Mouse (Mus musculus) liver, embryonic 12.5 days (tissue): ENCODE measurements around the gene Mxd1. TPM values are rescaled to one million over a fixed set of nuclear protein-coding genes. Genes with fewer than 3 reads are reported as not detected.

Experiments
- polyA plus RNA-seq: library from polyadenylated mRNA; unstranded; fragments of >200 nt; fragmentation: Nextera tagmentation; extraction: Ambion mirVana; gene quantifications from 2 replicates; pipeline ENCODE4 v1.2.1, GENCODE M21; 2016

Gene Mxd1
- polyA plus RNA-seq, 1 experiment from 2014 or later, result 35.1 TPM

Other genes with a start within 250 kb of the Mxd1 start
- not detected in 2 replicates for gene Gm44790, start 242.5 kb downstream of the Mxd1 start, polyA plus RNA-seq
- 17.9 and 18.8 TPM in 2 replicates for gene C87436, start 230.8 kb downstream of the Mxd1 start, polyA plus RNA-seq
- 465 and 466 TPM in 2 replicates for gene Pcbp1, start 142.8 kb downstream of the Mxd1 start, polyA plus RNA-seq
- gene Asprv1, start 41.0 kb downstream of the Mxd1 start, polyA plus RNA-seq, result 0.13 TPM in 2 replicates
- gene Snrnp27, start 15.4 kb upstream of the Mxd1 start, polyA plus RNA-seq, result 82.0 and 85.1 TPM in 2 replicates
- 17.5 and 17.8 TPM in 2 replicates for gene Gmcl1, start 64.2 kb upstream of the Mxd1 start, polyA plus RNA-seq
- gene Anxa4, start 124.4 kb upstream of the Mxd1 start, polyA plus RNA-seq, result 27.0 and 27.9 TPM in 2 replicates
- 5.8 and 9.2 TPM in 2 replicates for gene Aak1, start 180.4 kb upstream of the Mxd1 start, polyA plus RNA-seq